Mouse (Mus musculus) heart, adult 11 months (tissue): Measurements from ENCODE around the gene Mtmr11.

Experiments
- DNase-seq: peaks from one replicate; pipeline ENCODE4 v3.0.0; 2022

The Mtmr11 gene

DNA sequence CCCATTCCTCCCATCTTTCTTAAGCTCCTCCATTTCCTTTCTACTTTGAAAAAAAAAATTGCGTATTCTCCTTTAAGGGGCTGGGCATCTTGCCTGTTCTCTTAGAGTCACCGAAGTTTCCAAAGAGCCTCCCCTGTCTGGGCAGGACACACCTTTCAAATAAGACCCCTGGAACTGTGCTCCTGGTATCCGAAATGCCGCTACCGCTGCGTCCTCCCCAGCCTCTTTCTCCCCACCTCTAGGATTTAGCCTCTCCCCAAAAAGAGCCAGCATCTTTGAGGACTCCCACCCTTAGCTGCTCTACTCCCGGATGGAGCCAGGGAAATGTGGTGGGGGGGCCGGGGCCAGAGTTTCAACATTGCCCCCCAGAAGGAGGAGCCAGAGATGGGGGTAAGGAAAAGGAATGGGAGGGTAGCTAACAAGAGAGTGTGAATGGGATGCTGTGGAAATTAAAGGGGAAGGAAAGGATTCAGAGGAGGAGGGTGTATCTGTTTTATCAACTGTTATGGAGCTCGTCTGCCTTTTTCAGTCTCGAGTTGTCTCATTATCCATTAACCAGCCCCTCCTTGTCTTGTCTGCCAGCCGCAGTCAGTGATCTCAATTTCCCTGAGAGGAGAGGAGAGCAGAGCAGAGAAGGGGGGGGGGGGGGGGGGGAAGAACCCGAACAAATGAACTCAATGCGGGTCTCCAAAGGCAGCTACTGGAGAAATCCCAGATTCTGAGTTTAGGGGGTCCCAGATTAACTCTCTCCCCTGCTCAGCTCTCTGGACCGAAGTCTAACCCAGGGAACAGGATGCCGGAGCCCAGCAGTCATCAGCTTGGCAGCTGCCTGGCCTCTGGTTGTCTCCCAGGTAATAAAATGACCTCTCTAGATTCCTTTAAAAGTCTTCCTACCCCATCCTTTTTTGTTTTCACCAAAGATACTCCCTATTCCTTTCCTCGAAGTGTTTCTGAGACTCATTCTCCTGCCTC lies at the start of gene Mtmr11:
TSS of gene Mtmr11 (plus strand) at position 136 of the 972 bp plus-strand sequence.
- DNase-seq: peak; percentile 97

DNA sequence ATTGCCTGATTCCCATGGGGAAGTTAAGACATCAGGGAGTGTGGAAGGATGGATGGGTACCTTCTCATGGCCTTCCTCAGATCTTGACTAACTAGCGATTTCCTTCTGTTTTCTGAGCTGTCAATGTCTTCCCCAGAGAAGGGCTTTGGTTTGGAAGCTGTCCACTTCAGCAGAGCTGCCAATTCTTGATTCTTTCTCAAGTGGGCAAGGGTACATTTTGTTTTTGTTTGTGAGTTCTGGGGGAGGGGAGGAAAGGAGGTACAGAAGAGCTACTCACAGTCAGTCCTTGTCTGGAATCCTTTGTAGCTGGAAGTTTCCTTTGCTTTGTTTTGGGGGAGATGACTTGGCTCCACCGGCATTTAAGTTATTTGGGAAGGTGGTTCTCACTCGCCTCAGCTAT lies 48.6 kb upstream of the Mtmr11 start:
- peak; percentile 43 for DNase-seq

DNA sequence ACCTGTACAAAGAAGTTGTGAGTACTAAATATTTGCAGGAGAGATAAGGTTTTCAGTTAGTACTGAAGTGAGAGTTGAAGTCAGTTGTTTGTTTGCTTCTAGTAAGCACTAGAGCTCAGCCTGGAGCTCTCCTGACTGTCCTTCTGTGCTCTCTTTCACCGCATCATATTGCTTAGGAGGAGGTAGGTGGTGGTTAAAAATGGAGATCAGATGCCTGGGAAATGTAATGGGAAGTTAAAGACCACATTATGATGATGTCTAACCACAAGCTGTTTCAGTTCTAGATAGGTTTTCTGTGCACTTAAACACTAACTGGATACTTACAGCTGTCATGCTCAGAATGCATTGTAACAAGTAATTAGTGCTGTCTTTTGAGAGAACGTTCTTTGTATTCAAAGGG lies 43.7 kb upstream of the Mtmr11 start:
- no peak for DNase-seq

DNA sequence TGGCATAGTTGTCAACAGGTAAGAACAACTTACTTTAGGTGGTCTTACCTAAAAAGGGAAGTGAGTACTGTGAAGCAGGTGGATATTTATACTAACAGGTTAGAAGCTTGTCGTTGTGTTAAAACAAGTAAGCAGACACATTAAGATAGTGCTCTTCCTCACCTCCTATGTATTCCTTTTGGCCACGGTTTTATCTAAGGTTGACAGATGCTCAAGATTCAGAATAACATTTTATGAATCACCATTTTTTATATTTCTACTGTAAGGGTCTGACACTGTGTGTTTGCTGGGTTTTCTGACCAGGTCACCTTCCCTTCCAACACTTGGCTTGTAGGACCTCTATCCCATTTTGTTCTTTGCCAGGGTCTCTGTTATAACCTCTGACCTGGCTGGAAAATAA lies 43.1 kb upstream of the Mtmr11 start:
- DNase-seq: no peak

DNA sequence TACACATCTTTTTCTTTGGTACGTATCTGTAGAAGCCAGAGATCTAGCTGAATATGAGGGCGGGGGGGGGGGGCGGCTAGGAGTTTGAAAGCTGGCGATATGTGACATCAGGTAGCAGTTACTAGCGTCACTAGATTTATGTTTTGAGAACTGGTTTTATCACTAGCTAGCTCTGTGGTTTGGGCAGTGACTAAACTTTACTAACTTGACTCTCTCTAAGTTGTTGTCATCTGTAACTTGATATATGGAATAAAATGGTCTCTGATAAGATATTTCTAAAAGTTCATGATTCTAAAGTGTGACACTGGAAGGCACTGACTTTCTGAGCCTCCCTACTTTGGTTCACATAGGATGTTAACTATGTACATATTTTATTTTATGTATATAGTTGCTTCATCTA lies 37.6 kb upstream of the Mtmr11 start:
- no peak for DNase-seq

DNA sequence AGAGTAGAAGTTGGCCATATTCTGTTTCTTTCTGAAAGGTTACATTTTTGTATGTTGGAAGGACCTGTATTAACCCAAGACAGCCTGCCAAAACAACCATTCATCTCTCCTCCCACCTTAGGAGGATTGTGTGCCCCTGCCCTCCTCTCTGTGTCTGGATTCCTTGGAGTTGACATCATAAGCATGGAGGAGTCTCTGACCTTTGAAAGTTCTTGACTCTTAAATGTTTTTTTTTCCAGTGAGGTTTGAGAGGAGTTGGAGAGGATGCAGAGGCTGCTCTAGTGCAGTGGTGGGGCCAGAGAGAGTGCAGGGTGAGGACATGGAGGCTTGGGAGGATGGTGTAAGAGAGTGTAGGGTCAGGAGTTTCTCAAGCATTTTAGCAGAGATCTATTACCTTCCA lies 33.7 kb upstream of the Mtmr11 start:
- peak; percentile 91 for DNase-seq

DNA sequence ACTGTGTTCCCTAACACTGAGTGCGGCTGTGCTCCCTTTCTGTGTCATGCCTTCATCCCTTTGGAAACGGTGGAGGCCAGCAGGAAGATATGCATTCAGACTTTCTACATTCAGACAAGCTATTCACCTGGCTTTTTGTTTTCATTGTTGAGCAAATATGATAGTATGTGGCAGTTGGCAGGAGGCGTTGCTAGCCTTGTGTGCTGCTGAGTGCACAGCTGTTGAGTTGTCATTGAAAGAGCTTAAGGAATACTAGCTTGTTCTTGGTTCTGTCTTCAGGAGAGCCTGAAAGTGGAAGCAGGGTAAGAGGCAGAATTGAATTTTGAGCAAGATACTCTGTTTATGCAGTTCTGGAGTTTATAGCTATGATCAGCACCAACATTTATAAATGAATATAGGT lies 29.3 kb upstream of the Mtmr11 start:
- peak; percentile 60 for DNase-seq

DNA sequence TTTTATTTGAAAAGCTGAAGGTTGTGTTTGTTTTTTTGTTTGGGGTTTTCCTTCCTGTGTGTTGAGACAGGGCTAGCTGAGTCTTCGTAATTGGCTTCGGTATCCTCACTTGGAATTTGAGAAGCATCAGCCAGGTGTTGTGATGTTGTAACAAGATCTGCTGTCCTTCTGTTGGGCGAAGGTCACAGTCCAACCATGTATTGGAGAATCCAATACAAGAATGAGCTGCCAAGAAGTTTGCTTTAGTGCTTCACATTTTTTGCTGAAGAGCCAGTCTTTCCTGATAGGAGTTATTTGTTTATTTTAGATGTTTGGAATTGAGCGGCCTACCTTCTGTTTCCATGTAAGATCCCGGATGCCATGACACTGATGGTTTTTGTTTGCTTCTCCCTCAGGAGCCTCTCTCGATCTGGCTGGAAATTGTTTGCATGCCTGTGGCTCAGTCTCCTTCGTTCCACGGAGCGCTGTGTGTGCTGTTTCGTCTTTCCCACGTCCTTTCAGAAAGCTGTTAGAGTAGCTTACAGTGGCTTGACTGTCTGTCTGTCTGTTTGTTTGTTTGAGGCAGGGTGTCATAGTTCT lies 28.4 kb upstream of the Mtmr11 start:
- peak; percentile 81 for DNase-seq

DNA sequence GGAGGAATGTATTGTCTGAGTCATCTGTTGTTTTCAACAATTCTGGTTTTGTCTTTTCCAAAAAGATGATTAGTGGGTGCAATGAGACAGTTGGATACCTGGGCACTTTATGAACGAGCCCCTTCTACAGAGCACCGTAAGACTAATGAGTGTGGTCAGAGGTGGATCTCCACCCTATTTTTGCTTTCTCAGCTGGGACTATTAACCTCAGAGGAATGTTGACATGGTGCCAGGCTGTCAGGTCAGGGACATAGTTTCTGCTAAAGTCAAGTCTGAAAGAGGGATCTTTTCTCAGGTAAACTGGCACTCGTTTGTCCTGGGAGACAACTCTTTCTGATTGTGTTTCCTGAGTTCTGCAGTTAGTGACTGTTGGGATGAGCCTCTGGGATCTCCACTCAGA lies 26.8 kb upstream of the Mtmr11 start:
- DNase-seq: peak; percentile 83

DNA sequence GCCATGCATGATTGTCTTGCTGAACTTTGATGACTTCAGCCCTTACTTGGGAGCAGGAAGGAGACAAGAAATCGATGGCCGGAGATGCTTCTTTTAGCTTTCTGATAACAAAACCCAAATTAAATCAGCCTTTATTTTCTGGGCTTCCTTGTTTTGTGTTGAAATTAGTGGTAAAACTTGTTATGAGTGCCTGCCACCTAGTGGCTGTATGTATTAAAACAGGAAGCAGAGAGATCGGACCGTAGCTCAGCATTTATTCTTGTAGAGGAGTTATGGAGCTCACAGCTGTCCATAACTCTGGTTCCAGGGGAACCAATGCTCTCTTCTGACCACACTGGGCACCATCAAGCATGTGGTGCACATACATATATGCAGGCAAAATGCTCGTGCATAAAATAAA lies 13.9 kb upstream of the Mtmr11 start:
- DNase-seq: peak; percentile 92

DNA sequence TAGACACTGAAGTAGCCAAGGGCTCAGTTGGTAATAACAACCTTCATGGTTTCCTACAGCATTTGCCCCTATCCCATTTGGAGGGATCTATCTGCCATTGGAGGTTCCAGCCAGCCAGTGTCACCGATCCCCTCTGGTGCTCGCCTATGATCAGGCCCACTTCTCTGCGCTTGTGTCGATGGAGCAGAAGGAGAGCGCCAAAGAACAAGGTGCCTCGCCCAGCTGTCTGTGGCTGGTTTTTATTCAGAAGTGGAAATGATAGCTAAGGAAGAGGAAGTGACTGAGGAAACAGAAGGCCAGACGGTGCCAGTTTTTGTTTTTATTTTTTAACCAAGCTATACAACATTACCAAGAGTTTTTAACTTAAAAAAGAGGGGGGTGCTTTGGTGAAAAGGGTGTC lies 10.0 kb upstream of the Mtmr11 start:
- peak; percentile 91 for DNase-seq

DNA sequence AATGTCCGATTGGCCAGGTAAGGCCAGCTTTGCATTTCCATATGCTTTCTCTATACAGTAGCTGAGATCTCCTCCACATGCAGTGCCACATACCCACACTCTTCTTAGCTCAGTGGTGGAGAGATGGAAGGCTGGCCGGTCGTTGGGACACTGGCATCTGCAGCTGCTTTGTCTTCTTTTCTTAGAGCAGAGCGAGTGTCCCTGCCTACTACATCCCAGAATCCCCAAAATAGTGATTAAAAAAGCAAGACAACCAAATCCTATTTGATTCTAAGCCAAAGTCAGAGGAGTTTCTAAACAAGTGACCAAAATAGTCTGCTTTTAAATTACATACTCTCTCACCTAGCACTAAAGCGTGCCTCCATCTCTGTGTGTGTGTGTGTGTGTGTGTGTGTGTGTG lies 9.2 kb upstream of the Mtmr11 start:
- peak; percentile 85 for DNase-seq

DNA sequence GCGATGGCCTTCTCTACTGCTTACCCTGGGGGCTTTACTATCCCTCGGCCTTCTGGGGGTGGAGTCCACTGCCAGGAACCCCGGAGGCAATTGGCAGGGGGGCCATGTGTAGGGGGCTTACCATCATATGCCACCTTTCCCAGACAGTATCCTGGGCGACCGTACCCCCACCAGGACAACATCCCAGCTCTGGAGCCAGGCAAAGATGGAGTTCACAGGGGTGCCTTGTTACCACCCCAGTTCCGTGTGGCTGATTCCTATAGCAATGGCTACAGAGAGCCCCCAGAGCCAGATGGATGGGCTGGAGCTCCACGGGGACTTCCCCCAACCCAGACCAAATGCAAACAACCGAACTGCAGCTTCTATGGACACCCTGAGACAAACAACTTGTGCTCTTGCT lies 6.3 kb upstream of the Mtmr11 start:
- peak; percentile 91 for DNase-seq

DNA sequence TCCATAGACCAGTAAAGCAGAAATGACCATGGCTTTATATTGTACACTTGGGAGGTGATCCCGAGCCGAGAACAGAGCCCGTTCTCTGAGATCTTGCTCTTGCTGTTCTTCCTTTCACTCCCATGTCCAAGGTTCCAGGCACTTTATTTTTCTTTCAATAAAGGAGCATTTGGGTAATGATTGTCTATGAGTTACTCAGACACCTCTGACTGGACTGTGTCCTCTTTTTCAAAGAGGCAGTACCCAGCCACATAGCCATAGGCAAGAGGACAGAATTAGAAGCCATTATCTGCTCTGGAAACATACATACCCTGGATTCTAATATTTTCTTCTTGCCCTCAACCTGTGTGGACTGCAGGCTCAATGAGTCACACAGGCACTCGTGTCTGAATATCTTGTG lies 2.0 kb upstream of the Mtmr11 start:
- DNase-seq: no peak

DNA sequence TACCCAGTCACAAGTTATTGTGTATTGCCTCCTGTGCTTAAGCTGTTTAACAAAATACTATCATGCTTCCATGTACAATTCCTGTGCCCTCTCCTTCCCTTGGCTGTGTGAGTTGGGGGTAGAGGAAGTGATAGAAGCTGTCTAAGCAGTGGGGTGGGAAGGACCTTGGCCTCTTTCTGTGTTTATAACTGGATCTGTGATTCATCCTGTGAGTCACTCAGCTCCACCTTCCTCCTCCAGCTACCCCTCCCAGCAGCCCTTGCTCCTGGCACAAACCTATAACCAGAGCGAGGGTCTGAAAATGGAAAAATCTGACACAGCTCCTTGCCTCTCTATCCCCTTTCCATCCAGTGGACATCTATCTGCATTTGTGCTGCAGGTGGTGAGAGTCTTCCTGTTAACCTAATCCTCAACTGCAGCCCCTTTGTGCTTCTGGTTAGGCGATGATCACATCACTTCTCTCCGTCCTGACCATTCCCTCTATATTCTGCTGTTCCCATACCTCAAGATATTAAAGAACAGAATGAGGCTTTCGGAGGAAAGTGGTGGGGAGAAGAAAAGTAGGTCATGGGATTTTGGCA lies 1.5 kb upstream of the Mtmr11 start:
- DNase-seq: peak; percentile 98

DNA sequence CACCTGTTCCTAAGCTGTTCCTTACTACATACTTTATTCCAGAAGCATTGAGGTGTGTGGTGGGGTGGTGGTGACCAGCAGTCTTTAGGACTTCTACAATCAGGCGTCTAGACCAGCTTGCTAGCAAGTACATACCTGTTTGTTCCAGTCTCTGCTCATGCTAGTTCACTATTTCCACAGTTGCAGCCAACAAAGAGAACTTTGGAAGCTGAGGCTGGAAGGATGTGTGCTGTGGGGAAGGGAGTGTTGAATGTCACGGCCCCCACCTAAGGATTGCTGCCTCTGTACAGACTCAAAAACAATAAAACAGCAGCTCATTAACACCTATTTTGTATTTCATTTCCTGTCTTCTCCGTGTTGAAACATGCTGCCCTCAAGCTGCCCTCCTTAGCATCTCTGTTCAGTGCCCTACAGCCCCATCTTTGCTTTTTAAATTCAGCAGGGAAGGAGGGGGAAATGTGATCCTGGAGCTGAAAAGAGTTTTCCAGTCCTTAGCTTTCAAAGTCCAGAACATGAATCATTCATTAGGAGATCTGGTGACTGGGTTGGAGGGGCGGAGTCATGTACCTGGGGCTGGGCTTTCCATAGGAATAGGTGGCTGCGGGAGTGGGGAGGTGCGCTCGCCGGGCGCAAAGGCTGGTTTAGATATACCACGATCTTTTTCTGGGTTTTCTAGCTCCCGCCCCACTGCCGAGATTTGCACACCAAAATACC lies 844 bp upstream of the Mtmr11 start:
- peak; percentile 96 for DNase-seq

DNA sequence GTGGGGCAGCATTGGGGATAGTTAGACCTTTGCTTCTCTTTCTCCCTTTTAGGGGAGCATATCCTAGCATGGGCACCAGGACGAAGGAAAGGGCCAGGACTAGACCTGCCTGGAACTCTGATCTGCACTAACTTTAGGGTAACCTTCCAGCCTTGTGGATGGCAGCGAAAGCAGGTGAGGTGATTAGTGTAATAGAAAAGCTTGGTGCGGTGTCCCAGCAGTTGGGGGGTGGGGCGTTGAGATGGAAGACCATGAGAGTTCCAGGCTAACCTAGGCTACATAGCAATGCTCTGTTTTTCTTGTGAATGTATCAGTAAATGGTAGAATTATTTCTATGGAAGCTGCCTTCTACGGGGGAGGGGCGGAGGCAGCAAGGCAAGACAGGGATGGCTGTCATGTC lies 1.2 kb downstream of the Mtmr11 start:
- peak; percentile 90 for DNase-seq

DNA sequence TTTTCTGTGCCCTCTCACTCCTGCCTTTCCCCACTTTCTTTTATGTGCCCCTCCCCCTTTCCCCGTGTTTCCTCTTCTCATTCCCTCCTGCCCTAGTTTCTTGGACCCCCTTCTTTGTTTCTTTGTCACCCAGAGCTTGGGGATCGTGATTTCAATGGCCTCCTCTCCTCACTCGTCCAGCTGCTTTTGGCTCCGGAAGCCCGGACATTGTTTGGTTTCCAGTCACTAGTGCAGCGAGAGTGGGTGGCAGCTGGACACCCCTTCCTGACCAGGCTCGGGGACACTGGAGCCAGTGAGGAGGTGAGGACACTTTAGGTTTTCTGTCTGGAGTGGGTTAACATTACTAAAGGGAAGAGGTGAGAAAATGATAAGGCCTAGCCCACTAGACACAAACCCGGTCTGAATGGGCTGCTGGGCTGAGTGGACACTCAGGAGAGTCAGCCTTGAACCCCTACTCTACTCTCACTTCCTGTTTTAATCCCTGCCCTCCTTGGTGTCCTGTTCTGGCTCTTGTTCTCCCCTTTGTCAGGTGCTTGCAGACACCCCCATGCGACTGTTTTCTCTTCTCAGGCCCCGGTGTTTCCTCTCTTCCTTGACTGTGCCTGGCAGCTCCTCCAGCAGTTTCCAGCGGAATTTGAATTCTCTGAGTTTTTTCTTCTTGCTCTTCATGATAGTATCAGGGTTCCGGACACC lies 6.8 kb downstream of the Mtmr11 start:
- DNase-seq: peak; percentile 94

DNA sequence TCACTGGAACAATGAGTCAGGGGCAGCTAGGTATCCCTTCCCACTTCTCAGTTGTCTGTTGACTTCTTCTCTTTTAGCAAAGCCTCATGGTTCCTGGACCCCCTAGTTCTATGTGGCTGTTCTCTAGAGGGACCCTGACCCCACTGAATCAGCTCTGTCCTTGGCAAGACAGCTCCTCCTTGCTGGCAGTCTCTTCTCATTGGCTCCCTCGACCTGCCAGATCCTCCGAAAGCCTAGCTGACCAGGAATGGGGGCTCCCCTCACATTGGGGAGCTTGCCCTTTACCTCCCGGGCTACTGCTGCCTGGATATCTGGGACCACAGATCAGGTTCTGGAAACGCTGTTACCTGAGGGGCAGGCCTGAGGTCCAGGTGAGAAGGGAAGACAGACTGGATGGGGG lies 8.5 kb downstream of the Mtmr11 start:
- DNase-seq: no peak

DNA sequence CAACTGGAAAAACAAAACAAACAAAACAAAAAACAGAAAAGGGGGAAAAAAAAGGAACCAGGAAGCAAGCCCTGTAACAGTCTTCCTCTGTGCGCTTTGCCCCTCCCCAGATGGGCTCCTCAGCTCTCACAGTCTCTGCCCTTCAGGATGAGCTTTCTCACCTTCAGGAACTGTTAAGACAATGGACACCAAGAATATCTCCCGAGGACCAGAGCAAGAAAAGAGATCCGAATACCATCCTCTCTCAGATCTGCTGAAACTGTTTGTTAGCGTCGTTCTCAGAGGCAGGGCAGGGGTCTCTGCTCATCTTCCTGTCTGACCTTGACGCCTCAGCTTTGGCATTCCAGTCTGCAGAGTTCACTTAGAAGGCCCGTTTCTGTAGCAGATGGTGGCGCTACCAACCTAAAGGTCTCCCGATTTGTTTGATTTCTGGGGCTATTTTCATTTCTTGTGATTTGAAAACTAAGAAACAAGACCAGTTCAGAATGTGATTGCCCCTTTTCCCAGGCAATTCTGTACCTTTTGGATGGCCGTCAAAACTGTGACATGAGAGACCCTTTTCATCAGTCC lies 9.3 kb downstream of the Mtmr11 start:
- DNase-seq: no peak

DNA sequence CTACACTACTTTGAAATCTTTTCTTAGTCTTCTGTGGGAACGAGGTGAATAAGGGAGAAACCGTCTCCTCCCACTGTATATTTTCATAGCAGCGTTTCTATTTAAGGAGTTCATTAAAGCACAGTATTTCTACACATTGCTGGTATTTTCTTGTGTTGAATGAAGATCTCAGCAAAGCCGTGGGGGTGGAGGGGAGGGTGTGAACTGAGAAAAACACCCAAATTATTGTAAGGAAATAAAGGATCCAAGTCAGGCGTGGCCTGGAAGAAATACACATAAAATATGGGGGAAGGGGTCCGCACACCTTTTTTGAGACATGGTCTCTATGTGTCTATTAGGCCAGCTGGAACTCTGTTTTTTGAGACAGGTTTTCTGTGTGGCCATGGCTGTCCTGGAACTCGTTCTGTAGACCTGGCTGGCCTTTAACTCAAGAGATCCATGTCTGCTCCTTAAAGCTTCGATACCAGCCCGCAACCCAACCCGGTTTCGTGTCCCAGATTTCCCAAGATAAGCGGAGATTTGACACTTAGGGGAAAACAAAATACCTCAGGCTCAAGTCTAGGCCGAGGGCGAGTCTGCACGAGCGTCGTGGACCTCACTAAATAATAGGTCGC lies 9.9 kb downstream of the Mtmr11 start:
- no peak for DNase-seq
